Mouse (Mus musculus) heart, adult 8-10 months (tissue): Measurements from ENCODE around the gene Ppil4. TPM values are rescaled to one million over a fixed set of nuclear protein-coding genes. Genes with fewer than 3 reads are reported as not detected.

Source experiments
- DNase-seq: peaks from one replicate; pipeline ENCODE4 v3.0.0; 2022; ENCODE audit warnings: low spot score
- microRNA-seq: library from miRNA; unstranded; fragments of <30 nt; microRNA quantifications from one replicate; pipeline ENCODE4 v1.2.0, GENCODE M21; 2022
- total RNA-seq, 4 experiments: library from RNA; stranded (reverse); gene quantifications; 2 replicates each; pipeline ENCODE4 v1.2.4; 2022

The Ppil4 gene
- total RNA-seq, 4 experiments from 2014 or later, result 10.3 to 15.9 (median 13.5) TPM

DNA sequence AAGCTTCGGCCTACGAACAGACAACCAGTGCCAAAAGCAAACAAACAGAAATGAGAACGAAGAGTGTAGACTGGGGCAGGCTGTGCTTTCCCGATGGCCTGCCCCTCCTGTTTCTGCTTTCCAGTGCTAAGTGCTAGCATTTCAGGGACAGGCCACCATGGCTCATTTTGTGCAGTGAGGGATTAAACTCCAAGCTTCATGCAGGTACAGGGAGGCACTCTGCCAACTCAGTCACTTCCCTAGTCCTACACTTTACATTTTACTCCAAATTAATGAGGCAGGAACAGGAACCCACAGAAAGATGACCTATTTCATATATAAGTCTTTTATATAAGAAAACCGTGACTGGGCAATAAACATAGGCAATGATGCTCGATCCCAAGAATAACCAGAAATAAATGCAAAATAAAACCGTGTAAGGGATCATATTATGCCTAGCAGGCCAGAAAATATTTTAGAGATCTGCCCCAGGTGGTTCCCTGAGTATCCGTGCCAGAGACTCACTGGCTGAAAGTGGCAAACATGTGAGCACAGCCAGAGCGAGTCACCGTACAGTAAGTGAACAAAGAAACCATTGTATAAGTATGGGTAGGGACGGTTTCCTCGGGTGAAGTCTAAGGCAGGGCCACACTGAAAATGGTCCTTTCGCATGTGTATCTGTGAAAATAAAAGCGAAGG lies 68.7 kb downstream of the Ppil4 start:
- DNase-seq, result no peak

DNA sequence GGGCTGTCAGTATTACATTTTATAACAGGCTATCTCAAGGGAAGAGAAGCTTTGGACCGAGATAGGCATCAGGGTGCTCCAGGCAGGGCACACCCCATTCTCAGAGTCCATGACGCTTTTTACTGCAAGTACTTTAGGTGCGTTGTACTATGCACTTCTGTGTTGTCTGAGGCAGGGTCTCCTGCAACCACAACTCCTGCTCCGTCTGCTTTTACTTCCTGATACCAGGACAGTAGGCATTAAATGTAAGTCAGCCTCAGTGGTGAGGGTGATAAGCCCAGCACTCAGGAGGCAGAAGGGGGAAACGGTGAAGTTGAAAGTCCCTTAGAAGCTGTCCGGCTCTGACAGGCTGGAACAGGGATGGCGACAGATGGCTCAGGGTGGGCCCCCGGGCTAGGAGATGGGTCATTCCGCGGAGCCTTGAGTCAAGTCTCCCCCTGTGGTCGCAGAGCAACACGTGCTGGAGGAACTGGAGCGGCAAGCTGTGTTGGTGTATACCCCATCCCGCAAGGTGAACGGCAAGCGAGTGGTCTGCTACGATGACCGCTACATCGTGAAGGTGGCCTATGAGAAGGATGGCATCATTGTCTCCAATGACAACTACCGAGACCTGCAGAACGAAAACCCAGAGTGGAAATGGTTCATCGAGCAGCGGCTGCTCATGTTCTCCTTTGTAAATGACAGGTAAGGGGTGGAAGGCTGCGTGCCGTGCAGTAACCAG lies 69.4 kb downstream of the Ppil4 start:
- DNase-seq, result no peak

DNA sequence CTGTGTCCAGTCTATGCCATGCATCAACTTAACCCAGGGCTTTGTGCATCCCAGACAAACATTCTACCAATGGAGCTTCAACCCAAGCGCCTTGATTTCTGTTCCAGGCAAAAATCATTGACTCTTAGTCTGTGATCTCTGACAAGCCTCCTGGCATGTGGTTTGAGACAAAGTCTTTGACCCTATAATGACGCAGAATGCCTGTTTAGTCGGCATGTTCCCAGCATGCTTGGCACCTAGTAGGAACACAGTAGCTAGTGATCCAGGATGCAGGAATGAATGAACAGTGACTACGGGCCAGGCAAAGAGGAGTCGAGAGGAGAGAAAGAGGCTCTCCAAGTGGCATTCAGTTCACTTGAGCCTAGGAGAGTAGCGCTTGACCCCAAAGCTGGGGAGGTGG lies 70.7 kb downstream of the Ppil4 start:
- no peak for DNase-seq

DNA sequence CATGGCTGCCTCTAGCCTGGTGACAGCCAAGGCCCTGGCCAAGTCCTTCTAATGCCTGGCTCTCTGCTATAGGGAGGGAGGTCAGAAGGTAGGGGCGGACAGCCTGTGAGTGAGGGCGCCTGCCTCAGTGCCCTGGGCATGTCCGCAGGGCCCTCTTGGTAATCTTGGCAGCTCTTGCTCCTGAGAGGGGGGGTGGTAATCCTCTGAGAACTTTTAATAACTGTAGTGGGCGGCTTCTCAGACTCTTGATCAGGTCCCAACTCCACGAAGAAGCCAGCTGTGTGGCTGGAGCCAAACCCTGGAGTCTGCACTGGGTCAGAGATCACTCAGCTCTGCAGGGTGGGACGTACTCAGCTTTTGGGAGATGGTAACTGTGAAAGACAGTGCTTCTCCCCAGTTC lies 71.5 kb downstream of the Ppil4 start:
- no peak for DNase-seq

DNA sequence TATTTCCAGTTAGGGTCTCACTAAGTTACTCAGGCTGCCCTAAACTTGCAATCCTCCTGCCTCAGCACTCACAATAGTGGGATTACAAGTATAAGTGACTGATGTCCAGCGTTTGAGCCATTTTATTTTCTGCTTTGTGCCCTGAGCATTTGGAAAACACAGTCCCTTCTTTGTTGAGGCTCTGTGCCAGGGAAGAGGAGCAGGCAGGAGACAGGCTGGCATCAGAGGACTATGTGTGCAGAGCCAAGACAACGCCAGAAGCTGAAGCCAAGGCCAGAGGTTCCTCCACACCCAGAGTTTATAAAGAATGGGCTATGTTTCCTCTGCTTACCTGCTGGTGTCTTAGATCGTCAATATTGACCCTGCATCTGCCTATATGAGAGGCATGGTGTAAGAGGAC lies 72.1 kb downstream of the Ppil4 start:
- DNase-seq, result no peak

DNA sequence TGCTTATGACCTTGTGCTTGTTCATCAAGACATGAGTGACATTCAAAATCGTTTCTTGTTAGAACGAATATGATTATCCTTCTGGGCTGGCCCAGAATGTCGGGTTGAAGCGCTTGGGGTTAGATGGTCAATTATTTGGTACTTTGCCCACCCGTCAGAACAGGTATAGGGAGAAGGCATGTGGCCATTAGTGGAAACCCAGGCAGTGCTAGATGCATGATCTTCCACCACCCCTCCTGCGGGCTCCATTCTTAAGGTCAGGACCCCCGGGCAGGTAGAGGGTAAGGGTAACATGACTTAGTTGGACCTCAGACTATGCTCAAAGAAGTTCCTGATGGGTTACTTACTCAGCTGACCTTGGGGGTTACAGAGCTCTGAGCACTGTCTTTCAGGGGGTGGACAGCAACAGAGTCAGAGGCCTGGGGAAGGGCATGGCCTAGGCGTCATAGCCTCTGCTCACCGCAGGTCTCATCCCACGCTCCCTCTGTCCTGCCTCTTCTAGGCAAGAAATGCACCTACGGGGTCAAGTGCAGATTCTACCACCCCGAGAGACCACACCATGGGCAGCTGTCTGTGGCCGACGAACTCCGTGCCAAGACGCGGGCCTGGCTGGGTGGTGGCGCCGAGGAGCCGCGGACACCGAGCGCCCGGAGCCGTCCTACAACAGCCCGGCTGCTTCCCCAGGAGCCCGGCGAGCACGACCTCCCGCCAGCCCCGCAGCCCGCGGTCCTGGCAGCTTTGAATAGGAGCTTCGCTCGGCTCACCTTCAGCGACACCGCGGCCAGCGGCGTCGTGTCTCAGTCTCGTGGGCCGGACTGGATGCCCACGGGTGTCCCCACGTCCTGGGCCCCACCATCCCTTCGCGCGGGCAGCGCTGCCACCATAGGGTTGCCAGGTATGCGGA lies 74.3 kb downstream of the Ppil4 start:
- no peak for DNase-seq

DNA sequence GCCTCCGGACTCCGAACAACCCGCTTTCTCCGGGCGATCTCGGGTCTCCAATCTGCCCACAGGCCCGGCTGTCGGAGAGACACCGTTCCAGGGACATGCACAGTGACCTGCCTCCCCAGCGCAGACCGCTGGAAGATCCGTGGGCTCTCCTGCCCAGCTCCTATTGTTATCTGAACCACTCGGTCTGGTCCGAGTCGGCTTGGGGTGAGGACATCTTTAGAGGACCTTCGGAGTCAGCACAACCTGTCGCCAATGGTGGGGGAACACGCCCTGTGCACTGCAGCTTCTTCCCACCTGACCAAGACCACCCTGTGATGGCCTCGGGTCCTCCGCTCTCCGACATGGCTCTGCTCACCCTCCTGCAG lies 75.0 kb downstream of the Ppil4 start:
- no peak for DNase-seq

DNA sequence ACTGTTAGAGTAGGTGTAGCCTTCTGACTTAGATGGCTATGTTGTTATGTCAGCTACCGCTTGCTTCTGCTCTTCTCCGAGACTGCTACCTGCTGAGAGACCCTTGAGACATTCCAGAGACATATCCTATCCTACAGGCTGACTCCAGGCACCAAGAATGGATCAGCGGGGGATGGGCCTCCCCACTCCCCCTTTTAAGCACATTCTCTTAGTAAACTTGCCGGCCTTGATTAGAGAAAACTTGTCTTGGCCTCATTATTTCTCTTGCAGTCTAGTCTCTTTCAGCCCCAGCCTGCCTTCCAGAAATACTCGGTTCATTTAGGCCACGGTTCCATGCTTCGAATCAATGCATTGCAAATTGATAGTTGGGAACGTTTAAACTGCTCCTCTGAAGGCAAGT lies 77.1 kb downstream of the Ppil4 start:
- DNase-seq, result no peak

DNA sequence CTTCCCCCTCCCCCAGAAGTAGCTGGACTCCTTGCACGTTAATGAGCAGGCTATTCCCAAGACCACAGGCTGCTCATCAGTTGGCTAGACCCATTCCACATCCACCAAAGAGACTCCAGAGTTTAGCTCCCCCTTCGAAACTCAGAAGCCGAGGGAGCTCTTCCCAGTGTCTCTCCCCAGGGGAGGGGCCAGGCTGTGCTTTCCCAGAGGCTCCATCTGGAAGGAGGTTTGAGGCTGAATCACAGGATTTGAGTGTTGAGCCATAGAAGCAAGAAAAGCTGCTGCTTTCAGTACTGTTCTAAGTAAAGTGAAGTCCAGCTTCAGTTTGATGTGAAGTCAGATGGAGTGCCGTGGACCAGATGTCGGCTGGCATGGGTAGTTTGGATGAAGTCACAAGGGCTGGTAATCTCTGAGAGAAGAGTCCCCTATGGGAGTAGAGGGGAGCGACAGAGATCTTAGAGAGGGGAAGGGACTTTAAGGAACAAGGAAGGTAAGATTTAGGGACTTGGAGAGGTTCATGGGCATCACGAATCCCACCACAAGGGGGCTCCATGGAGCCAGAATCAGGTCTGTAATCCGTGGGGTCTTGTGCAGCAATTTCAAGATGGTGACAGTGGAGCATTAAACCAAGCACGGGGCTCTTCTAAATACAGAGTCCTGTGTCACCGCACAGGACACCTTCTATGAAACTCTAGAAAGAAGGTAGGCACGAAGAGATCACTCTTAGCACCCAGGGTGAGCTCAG lies 78.1 kb downstream of the Ppil4 start:
- DNase-seq, result no peak

DNA sequence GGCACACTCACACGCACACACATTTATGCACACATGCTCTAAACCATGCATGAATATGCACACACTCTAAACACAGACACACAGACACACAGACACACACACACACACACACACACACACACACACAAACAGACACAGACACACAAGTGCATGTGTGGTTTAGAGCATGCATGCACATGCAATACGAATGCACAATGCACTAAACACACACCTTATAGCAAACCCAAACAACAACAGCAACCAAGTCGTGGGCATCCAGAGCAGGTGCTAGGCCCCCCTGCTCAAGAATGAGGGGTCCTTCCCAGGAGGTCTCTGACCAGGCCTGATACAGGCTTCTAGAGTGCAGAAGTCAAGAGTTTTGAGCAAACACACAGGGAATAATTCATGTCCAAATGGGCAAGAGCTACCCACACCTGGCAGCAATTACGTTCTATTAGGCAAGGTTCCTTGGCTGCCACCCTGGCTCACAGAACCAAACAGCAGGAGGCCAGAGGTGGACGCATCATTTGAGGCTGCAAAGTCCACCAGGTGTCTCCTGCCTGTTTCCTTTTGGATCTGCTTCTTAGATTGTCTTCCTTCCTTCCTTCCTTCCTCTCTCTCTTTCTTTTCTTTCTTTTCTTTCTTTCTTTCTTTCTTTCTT lies 78.8 kb downstream of the Ppil4 start:
- DNase-seq, result no peak

Small RNA genes lying within 50 kb of the gene (microRNA-seq; reads per million reads assigned to microRNA genes)
- gene Mir5104, result not detected

Other genes with a start within 250 kb of the Ppil4 start
- 1 to 10 TPM; 2.8 to 6.1 (median 3.8) TPM for gene Lrp11, start 203.1 kb upstream of the Ppil4 start, total RNA-seq
- 1 to 10 TPM; 4.9 to 7.1 (median 6.0) TPM for gene Nup43, start 125.4 kb upstream of the Ppil4 start, total RNA-seq
- gene Pcmt1, start 111.8 kb upstream of the Ppil4 start, total RNA-seq, result 100 to 1,000 TPM in 1 of 4 experiments, 10 to 100 TPM in 3; 94.3 to 102 (median 98.0) TPM
- gene Lats1, start 111.7 kb upstream of the Ppil4 start, total RNA-seq, result 10 to 100 TPM; 10.5 to 12.1 (median 10.8) TPM
- gene Katna1, start 66.9 kb upstream of the Ppil4 start, total RNA-seq, result 10 to 100 TPM; 10.1 to 14.0 (median 13.7) TPM
- gene Ginm1, start 67 bp upstream of the Ppil4 start, total RNA-seq, result 100 to 1,000 TPM in 2 of 4 experiments, 10 to 100 TPM in 2; 94.3 to 115 (median 102) TPM
- gene Zc3h12d, start 39.6 kb downstream of the Ppil4 start, total RNA-seq, result under 1 TPM; 0.14 to 0.26 (median 0.23) TPM
- 10 to 100 TPM; 48.7 to 54.6 (median 51.3) TPM for gene Tab2, start 163.3 kb downstream of the Ppil4 start, total RNA-seq